Mouse (Mus musculus): ENCODE results near the gene Atp8a1.

- TF ChIP-seq EP300 (optimal IDR thresholded peaks at IDR 0.05): no peak
- peak; percentile 46 for TF ChIP-seq CTCF (IDR thresholded peaks at IDR 0.05; ENCODE audit: low read depth)
Measured at GRCm38 (mm10) chr5:67647568-67647967, 199.7 kb downstream of the Atp8a1 start.
